Mouse (Mus musculus): ENCODE measurements around the gene Muc15. TPM values are rescaled to one million over a fixed set of nuclear protein-coding genes. Genes with fewer than 3 reads are reported as not detected.

Gene Muc15
- not detected for total RNA-seq (2018; cell fraction: chromatin; rRNA removed)
- not detected for total RNA-seq (2018; cell fraction: cytosol; rRNA removed)
- total RNA-seq (2018; cell fraction: nucleus; rRNA removed), result not detected
- polyA plus RNA-seq (2018), result not detected in 3 replicates

GRCm38 (mm10) chr2:110721290-110721753, at the start of gene Muc15:
Gene Muc15, plus strand, starts transcription at chr2:110721340.
- H3K79me2 ChIP-seq (ENCODE audit: inconsistent target), result no peaks in the 10 kb centered on the region
- no peak within 1 kb of the TSS for H3K4me3 ChIP-seq (ENCODE audit: inconsistent target)
- WGBS (ENCODE audit: missing documents), result 52% methylated on average over 3 of the region's 3 CpGs
- no peaks in the 10 kb centered on the region for H3K36me3 ChIP-seq (ENCODE audit: inconsistent target)
- no peak within 1 kb of the TSS for H3K27ac ChIP-seq

DNA sequence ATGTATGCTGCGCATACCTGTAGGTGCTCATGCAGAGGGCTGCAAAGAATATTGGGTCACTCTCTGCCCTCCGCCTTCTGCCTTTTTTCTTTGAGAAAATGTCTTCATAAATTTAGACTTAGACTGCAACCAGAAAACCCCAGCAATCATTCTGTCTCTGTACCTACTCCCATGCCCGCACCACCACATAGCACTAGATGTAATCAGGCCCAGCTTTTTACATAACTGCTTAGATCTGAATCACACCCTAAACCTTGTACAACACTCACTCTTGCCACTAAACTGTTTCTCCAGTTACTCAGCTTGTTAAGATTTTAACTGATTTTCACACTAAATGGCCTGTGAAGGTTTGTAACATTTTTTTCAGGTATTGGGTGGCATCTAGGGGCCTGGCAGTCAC, 11.7 kb upstream of the Muc15 start:
- 83% methylated on average over 3 of the region's 3 CpGs for WGBS (ENCODE audit: missing documents)
- Histone ChIP-seq H3K36me3 (ENCODE audit: inconsistent target) (no peaks in the 10 kb centered on the region), H3K79me2 (ENCODE audit: inconsistent target) (no peaks in the 10 kb centered on the region), H3K27ac (no peak overlapping the region), H3K4me3 (ENCODE audit: inconsistent target) (no peak overlapping the region)

GRCm38 (mm10) chr2:110710055-110710720, 11.0 kb upstream of the Muc15 start:
- WGBS (ENCODE audit: missing documents), result 83% methylated on average over 10 of the region's 10 CpGs

DNA sequence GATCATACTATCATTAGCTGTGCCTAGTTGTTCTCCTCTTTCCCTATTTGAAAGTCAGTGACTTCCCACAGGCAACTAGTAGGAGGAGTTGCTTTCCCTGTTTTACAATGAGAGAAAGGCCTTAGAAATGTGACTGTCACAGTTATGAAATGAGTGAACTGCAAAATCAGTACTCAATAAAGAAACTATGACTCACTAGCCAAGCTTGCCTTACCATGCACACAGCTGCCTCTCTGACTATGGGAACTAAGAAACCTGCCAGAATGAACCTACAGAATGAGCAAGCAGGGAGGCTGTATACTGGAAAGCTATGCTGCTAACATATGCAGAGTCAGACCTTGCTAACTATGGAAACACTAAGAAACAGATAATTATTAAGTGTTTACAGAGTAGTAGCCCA, 2.1 kb upstream of the Muc15 start:
- no peaks in the 10 kb centered on the region for H3K36me3 ChIP-seq (ENCODE audit: inconsistent target)
- H3K4me3 ChIP-seq (ENCODE audit: inconsistent target), result no peak overlapping the region
- no peak overlapping the region for H3K27ac ChIP-seq
- no peaks in the 10 kb centered on the region for H3K79me2 ChIP-seq (ENCODE audit: inconsistent target)

More at GRCm38 (mm10) chr2:110710055-110710720, 11.0 kb upstream of the Muc15 start:
- Histone ChIP-seq H3K27ac (no peak overlapping the region), H3K4me3 (ENCODE audit: inconsistent target) (no peak overlapping the region), H3K79me2 (ENCODE audit: inconsistent target) (no peaks in the 10 kb centered on the region), H3K36me3 (ENCODE audit: inconsistent target) (no peaks in the 10 kb centered on the region)

DNA sequence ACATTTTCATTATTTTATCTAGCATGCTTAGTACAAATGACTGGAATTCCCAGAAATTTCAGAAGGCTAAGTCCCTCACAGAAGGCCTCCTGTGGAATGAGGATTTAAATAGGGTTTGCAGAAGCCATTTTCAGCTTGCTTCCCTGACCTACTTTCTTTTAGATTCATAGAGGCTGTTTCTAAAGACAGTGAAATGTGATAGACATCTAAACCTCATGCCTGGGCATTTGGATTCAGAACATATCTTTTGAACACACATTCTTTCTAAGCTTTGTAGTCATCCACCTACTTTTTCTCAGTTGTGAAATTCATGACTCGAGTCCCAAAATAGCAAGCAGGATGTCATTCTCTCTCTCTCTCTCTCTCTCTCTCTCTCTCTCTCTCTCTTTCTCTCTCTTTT, 1.1 kb downstream of the Muc15 start:
- no peak overlapping the region for H3K4me3 ChIP-seq (ENCODE audit: inconsistent target)
- no peak overlapping the region for H3K27ac ChIP-seq
- H3K36me3 ChIP-seq (ENCODE audit: inconsistent target), result no peaks in the 10 kb centered on the region
- WGBS (ENCODE audit: missing documents), result 60% methylated on average over 1 of the region's 1 CpGs
- H3K79me2 ChIP-seq (ENCODE audit: inconsistent target), result no peaks in the 10 kb centered on the region

DNA sequence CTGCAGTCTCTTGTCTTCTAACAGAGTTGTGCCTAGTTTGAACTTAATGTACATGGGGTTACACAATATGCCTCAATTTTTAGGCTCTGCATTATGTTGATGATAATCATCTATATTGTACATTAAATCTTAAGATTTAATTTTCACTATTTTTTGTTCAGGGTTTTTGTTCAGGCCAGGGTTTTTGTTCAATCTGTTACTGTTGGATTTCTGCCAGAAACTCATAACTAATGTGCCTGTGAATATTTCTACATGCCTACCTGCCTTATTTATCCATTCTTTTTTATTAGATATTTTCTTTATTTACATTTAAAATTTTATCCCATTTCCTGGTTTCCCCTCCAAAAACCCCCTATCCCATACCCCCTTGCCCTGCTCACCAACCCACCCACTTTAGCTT, 5.0 kb downstream of the Muc15 start:
- Histone ChIP-seq H3K4me3 (ENCODE audit: inconsistent target) (no peak overlapping the region), H3K27ac (no peak overlapping the region), H3K79me2 (ENCODE audit: inconsistent target) (no peaks in the 10 kb centered on the region), H3K36me3 (ENCODE audit: inconsistent target) (no peaks in the 10 kb centered on the region)

DNA sequence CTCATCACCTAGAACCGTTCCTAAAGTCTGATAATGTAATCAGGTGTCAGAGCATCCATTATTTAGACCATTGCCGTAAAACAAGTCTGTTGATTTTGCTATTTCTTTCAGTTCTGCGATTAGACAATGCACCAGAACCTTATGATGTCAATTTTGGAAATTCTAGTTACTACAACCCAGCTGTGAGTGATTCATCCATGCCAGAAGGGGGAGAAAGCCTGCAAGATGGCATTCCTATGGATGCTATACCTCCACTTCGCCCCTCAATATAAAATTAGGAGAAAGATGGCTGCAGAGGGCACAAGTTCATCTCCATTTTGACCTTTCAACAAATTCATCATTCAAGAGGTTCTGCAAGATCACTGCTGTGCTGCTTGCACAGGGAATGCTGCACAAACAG, 16.1 kb downstream of the Muc15 start:
- WGBS (ENCODE audit: missing documents), result 78% methylated on average over 4 of the region's 4 CpGs
- Histone ChIP-seq H3K27ac (no peak overlapping the region), H3K4me3 (ENCODE audit: inconsistent target) (no peak overlapping the region), H3K36me3 (ENCODE audit: inconsistent target) (no peaks in the 10 kb centered on the region), H3K79me2 (ENCODE audit: inconsistent target) (no peaks in the 10 kb centered on the region)

DNA sequence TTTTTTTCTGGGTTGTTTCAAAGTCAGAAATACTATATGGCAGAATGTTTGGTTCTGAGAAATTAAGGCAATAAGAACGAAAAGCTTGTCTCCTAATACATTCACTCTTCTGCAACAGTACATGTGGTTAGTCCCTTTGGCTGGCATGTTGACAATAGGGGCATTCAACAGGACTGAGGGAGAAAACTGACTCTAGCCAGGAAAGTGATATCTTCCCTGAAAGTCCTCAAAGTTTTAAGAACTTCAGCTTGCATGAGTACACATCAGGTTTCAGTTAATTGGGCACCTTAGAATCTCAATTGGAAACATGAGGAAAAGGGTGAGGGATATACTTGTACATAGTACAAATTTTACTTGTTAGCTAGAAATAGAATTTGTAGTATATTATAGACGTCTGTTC, 16.8 kb downstream of the Muc15 start:
- 61% methylated on average over 2 of the region's 2 CpGs for WGBS (ENCODE audit: missing documents)
- H3K27ac ChIP-seq, result no peak overlapping the region
- no peaks in the 10 kb centered on the region for H3K36me3 ChIP-seq (ENCODE audit: inconsistent target)
- H3K79me2 ChIP-seq (ENCODE audit: inconsistent target), result no peaks in the 10 kb centered on the region
- no peak overlapping the region for H3K4me3 ChIP-seq (ENCODE audit: inconsistent target)

- no peaks in the 10 kb centered on the region for H3K79me2 ChIP-seq (ENCODE audit: inconsistent target)
- no peak overlapping the region for H3K4me3 ChIP-seq (ENCODE audit: inconsistent target)
- 89% methylated on average over 1 of the region's 1 CpGs for WGBS (ENCODE audit: missing documents)
- no peaks in the 10 kb centered on the region for H3K36me3 ChIP-seq (ENCODE audit: inconsistent target)
- no peak overlapping the region for H3K27ac ChIP-seq
Observed at GRCm38 (mm10) chr2:110739781-110740180, 18.6 kb downstream of the Muc15 start.

- no peak overlapping the region for H3K27ac ChIP-seq
- 40% methylated on average over 1 of the region's 1 CpGs for WGBS (ENCODE audit: missing documents)
- no peak overlapping the region for H3K4me3 ChIP-seq (ENCODE audit: inconsistent target)
- H3K79me2 ChIP-seq (ENCODE audit: inconsistent target), result no peaks in the 10 kb centered on the region
- no peaks in the 10 kb centered on the region for H3K36me3 ChIP-seq (ENCODE audit: inconsistent target)
Observed at GRCm38 (mm10) chr2:110740493-110740892, 19.4 kb downstream of the Muc15 start.

GRCm38 (mm10) chr2:110757556-110757955, 36.4 kb downstream of the Muc15 start:
- Histone ChIP-seq H3K79me2 (ENCODE audit: inconsistent target) (no peaks in the 10 kb centered on the region), H3K36me3 (ENCODE audit: inconsistent target) (no peaks in the 10 kb centered on the region), H3K27ac (no peak overlapping the region), H3K4me3 (ENCODE audit: inconsistent target) (no peak overlapping the region)
- WGBS (ENCODE audit: missing documents), result 84% methylated on average over 2 of the region's 2 CpGs

- Histone ChIP-seq H3K27ac (no peak overlapping the region), H3K79me2 (ENCODE audit: inconsistent target) (no peaks in the 10 kb centered on the region), H3K4me3 (ENCODE audit: inconsistent target) (no peak overlapping the region), H3K36me3 (ENCODE audit: inconsistent target) (no peaks in the 10 kb centered on the region)
- 86% methylated on average over 2 of the region's 2 CpGs for WGBS (ENCODE audit: missing documents)
Observed at GRCm38 (mm10) chr2:110759434-110759833, 38.3 kb downstream of the Muc15 start.

- no peaks in the 10 kb centered on the region for H3K79me2 ChIP-seq (ENCODE audit: inconsistent target)
- no peak overlapping the region for H3K27ac ChIP-seq
- WGBS (ENCODE audit: missing documents), result 84% methylated on average over 3 of the region's 3 CpGs
- H3K4me3 ChIP-seq (ENCODE audit: inconsistent target), result no peak overlapping the region
- no peaks in the 10 kb centered on the region for H3K36me3 ChIP-seq (ENCODE audit: inconsistent target)
Observed at GRCm38 (mm10) chr2:110787396-110787795, 66.3 kb downstream of the Muc15 start.

All from macrophage (primary cell).